Mouse (Mus musculus): Measurements from ENCODE around the gene Rarb. TPM values are rescaled to one million over a fixed set of nuclear protein-coding genes. Genes with fewer than 3 reads are reported as not detected.

The Rarb gene
- polyA plus RNA-seq, 1 experiment, result not detected

DNA sequence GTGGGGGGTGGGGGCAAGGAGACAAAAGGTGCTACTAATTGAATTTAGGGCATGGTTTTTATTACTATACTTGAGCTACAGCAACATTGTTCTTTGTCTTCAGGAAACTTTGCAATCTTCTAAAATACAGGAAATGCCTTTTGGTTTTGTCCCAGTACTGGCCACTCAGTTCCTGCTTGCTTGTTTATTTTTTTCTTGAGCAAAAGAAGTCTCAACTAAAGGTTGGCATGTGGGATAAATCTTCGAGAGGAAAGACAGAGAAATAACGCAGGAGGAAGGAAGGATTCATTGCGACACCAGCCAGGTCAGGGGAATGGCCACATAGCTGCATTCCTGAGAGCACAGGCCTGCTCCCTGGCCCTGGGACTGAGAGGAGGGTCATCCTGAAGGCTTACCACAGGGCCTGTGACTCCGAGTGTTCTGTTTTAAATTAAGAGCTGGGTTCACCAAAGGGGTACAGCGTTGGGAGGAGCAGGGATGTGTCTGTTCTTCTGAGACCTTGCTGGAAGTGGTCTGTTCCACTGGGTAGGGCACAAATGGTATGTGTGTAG is 215.8 kb downstream of the Rarb start:
- H3K9me3 ChIP-seq, result no peaks in the 10 kb centered on the region
- H3K4me3 ChIP-seq (replicated peaks), result no peak overlapping the region
- H3K4me1 ChIP-seq, result peaks cover 51% of the 10 kb centered on the region
- H3K27me3 ChIP-seq (replicated peaks), result no peaks in the 10 kb centered on the region
- TF ChIP-seq GATA1 (IDR thresholded peaks at IDR 0.05; ENCODE audit: borderline replicate concordance, low read length) (no peak), FLI1 (IDR thresholded peaks at IDR 0.05; ENCODE audit: low read length) (no peak)
- no peaks in the 10 kb centered on the region for H3K36me3 ChIP-seq (replicated peaks; ENCODE audit: low read length)

DNA sequence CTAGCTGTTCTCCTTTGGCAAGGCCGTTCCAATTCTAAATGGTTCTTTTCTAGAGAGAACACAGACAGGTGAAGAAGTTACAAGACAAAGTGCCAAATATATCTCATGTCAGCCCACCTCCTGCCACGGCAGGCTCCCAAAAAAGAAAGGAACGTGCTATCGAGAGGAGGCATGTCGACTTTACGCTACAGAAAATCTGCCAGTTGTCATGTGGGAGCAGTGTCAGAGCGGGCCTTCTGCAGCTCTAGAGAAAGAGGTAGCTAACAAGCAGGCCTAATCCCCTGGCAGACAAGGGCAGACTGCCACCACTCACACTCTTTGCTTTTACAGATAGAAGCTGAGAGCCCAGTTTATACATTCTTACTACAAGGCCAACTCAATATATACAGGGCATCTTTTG is 219.7 kb downstream of the Rarb start:
- Histone ChIP-seq H3K36me3 (replicated peaks; ENCODE audit: low read length) (no peaks in the 10 kb centered on the region), H3K4me3 (replicated peaks) (no peak overlapping the region), H3K27me3 (replicated peaks) (no peaks in the 10 kb centered on the region), H3K4me1 (peaks cover 36% of the 10 kb centered on the region), H3K9me3 (no peaks in the 10 kb centered on the region)
- TF ChIP-seq GATA1 (IDR thresholded peaks at IDR 0.05; ENCODE audit: borderline replicate concordance, low read length), result no peak
- no peak for TF ChIP-seq FLI1 (IDR thresholded peaks at IDR 0.05; ENCODE audit: low read length)

DNA sequence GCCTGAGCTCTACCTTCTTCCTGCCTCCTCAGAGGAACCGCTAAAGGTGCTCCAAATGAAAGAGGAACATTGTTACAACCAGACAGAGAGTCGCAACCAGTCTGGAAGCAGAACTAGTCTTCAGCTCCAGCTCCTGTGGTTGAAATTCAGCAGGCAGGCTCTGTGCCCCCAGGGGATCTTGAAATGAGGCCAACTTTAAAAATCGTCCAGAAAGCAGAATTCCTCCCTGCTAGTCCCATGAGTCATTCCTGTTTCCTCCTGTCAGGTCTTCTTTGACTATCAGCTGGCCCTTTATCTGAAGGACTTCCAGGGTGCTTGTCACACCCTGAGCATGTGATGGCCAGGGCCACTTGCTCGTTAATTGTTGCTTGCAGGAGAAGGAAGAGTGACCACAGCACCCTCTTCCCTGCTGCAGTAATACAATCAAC is 220.9 kb downstream of the Rarb start:
- H3K9me3 ChIP-seq, result no peaks in the 10 kb centered on the region

DNA sequence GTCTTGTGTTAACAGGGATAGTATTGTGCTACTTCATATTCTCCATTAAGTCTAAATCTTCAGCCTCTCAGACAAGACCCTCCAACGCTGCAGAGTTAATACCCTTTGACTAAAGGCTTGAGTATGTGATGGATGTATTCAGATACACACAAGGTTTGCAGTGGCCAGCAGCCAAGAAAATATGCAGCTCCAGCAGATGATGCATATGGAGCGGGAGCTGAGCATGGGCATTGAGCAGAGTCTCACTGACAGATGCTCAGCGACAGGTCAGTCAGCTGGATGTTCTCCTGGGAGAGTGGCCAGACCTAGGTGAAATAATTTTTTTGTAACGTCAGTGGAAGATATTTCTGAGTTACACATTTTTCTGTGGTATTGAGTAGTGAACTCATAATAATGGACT is 229.8 kb downstream of the Rarb start:
- H3K4me3 ChIP-seq (replicated peaks), result no peak overlapping the region
- peaks cover 6% of the 10 kb centered on the region for H3K9me3 ChIP-seq
- TF ChIP-seq FLI1 (IDR thresholded peaks at IDR 0.05; ENCODE audit: low read length), result no peak
- peaks cover 11% of the 10 kb centered on the region for H3K4me1 ChIP-seq
- no peaks in the 10 kb centered on the region for H3K36me3 ChIP-seq (replicated peaks; ENCODE audit: low read length)
- H3K27me3 ChIP-seq (replicated peaks), result peaks cover 16% of the 10 kb centered on the region

More for the DNA sequence above, 220.9 kb downstream of the Rarb start:
- Histone ChIP-seq H3K36me3 (replicated peaks; ENCODE audit: low read length) (no peaks in the 10 kb centered on the region), H3K27me3 (replicated peaks) (no peaks in the 10 kb centered on the region), H3K4me1 (peaks cover 25% of the 10 kb centered on the region), H3K4me3 (replicated peaks) (peak overlapping the region; percentile 16)
- TF ChIP-seq GATA1 (IDR thresholded peaks at IDR 0.05; ENCODE audit: borderline replicate concordance, low read length) (no peak), FLI1 (IDR thresholded peaks at IDR 0.05; ENCODE audit: low read length) (no peak)

DNA sequence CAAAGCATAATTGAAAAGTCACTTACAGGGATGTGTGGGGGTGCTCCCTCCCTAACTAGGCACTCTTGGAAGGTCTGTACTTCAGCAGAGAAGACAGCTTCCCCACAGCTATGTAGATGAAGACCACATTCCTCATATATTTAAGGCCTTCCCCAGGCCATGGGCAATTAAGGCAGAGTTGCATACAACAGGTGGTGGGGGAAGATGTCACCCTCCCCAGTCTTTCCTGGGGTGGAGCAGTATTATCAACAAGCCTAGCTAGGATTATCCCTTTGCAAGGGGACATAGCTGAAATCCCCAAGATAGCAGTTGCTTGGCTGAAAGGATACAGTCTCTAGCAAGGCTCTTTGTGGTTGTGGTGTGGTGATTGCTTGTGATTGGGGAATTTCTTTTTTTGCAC is 240.9 kb downstream of the Rarb start:
- Histone ChIP-seq H3K4me3 (replicated peaks) (no peak overlapping the region), H3K4me1 (peaks cover 23% of the 10 kb centered on the region)
- TF ChIP-seq GATA1 (IDR thresholded peaks at IDR 0.05; ENCODE audit: borderline replicate concordance, low read length) (no peak), FLI1 (IDR thresholded peaks at IDR 0.05; ENCODE audit: low read length) (no peak)

DNA sequence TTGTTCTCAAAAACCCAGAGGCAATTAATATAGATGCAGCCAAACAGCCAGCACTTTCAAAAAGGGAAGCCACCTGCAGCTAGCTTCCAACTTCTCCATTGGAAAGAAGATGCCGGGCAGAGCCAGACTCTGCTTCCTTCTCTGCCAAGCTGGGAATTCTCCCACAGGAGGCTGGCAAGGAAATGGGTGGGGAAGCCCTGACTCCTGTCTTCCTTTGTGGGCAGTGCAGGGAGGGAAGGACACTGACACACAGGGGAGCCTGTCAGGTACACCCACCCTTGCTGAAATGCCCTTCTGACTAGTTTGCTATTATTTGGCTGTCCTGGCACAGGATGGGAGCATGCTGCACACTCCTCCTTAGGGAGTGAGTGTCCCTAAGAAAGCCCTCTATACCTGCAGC is 241.9 kb downstream of the Rarb start:
- Histone ChIP-seq H3K9me3 (no peaks in the 10 kb centered on the region), H3K4me1 (peaks cover 23% of the 10 kb centered on the region), H3K4me3 (replicated peaks) (no peak overlapping the region), H3K36me3 (replicated peaks; ENCODE audit: low read length) (no peaks in the 10 kb centered on the region), H3K27me3 (replicated peaks) (peaks cover 51% of the 10 kb centered on the region)
- TF ChIP-seq GATA1 (IDR thresholded peaks at IDR 0.05; ENCODE audit: borderline replicate concordance, low read length), result no peak
- TF ChIP-seq FLI1 (IDR thresholded peaks at IDR 0.05; ENCODE audit: low read length), result no peak

More for the DNA sequence above, 240.9 kb downstream of the Rarb start:
- peaks cover 4% of the 10 kb centered on the region for H3K9me3 ChIP-seq
- H3K27me3 ChIP-seq (replicated peaks), result peaks cover 46% of the 10 kb centered on the region
- no peaks in the 10 kb centered on the region for H3K36me3 ChIP-seq (replicated peaks; ENCODE audit: low read length)

DNA sequence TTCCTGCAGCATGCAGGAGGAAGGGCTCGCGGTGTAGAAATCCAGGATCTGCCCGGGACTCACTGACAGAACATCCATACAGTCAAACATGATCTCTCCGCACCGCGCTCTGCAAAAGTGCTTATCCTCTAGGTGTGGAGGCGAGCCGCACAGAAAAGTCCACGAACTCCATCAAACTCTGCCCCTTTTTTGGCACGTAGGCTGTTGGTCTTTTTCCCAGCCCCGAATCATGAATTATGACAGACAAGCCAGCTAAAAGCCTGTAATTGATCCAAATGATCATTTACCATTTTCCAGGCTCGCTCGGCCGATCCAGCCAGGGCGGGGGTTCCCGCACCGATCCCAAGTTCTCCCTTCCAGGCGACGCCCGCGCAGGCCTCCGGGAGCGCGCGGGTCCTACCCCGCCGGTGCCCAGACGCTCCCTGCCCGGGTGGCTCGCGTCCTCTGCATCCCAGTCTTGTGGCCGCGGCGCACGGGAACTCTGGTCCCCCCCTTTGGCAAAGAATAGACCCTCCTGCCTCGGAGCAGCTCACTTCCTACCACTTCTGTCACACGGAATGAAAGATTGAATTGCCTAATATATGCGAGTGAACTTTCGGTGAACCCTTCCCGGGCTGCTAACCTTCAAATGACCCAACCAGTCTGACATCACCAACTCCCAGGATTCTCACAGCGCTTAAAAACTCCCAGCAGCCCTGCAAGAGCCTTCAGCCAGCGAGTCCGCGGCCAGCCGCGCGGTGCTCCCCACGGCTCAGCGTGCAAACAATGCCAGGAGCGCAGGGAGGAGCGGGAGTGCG is 243.8 kb downstream of the Rarb start:
- no peaks in the 10 kb centered on the region for H3K9me3 ChIP-seq
- H3K4me1 ChIP-seq, result peaks cover 23% of the 10 kb centered on the region
- H3K27me3 ChIP-seq (replicated peaks), result peaks cover 53% of the 10 kb centered on the region
- no peak for TF ChIP-seq GATA1 (IDR thresholded peaks at IDR 0.05; ENCODE audit: borderline replicate concordance, low read length)
- H3K36me3 ChIP-seq (replicated peaks; ENCODE audit: low read length), result no peaks in the 10 kb centered on the region
- peak overlapping the region; percentile 93 for H3K4me3 ChIP-seq (replicated peaks)

DNA sequence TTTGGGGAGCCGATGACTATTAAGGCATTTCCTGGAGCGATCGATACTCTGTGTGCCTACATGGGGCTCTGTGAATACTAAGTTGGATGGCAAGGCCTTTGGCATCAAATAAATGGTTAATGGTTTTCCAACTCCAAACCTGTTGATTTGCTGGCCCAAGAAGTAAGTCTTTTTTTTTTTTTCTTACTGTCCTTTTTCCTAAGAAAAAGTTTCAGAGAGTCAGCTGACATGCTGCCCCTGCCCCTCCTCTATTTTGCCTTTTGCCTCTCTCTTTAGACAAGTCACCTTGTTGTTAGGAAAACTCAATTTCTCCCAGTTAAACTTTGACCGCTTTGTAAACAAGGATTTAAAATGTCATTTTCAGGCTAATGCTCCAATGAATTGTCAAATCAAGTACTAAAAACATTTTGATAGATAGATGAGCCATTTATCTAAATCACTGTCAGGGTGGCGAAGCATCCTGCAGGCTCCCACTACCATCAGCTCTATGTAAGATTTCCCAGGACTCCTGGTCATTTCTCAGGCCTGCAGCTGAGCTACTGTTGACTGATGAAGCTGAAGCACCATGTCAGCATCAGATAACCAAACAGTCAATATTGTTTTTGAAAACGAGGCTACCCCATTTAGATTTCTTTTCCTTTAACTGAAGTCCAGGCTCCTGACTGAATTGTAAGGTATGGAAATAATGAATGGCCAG is 245.3 kb downstream of the Rarb start:
- TF ChIP-seq FLI1 (IDR thresholded peaks at IDR 0.05; ENCODE audit: low read length) (no peak), GATA1 (IDR thresholded peaks at IDR 0.05; ENCODE audit: borderline replicate concordance, low read length) (no peak)
- H3K4me3 ChIP-seq (replicated peaks), result no peak overlapping the region
- no peaks in the 10 kb centered on the region for H3K36me3 ChIP-seq (replicated peaks; ENCODE audit: low read length)
- H3K9me3 ChIP-seq, result no peaks in the 10 kb centered on the region
- H3K27me3 ChIP-seq (replicated peaks), result peaks cover 52% of the 10 kb centered on the region
- peaks cover 25% of the 10 kb centered on the region for H3K4me1 ChIP-seq

DNA sequence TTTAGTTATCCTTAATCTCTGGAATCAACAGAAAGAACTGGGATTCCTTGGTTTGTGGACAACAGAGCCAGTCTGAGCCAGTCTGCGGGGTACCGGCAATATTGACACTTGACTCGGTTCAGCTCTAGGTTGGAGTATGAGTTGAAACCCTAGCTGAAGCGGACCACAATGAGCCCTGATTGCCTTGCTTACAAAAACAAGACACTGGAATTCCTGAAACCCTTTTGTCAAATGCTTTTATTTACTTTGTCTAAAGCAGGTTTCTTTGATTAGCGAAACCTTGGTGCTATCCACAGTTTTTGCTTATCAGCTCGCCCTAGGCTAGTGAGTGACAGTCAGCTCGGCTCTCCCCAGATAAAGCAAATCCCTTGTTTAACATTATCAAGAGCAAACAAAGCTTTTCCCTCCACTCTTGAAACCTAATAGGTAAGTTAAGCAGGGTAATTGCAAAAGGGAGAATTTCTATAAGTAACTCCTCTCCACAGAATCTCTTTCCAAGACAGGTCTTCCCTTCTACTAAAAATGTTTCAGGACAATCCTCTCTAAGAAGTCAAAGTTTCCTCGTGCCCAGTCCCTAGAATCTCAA is 246.1 kb downstream of the Rarb start:
- Histone ChIP-seq H3K27me3 (replicated peaks) (peaks cover 48% of the 10 kb centered on the region), H3K36me3 (replicated peaks; ENCODE audit: low read length) (no peaks in the 10 kb centered on the region), H3K9me3 (no peaks in the 10 kb centered on the region), H3K4me3 (replicated peaks) (no peak overlapping the region), H3K4me1 (peaks cover 25% of the 10 kb centered on the region)
- TF ChIP-seq GATA1 (IDR thresholded peaks at IDR 0.05; ENCODE audit: borderline replicate concordance, low read length) (no peak), FLI1 (IDR thresholded peaks at IDR 0.05; ENCODE audit: low read length) (no peak)
